Mouse (Mus musculus): Measurements from ENCODE around the gene Rnf150.

Gene Rnf150

GRCm38 (mm10) chr8:82875135-82875534 lies 12.0 kb downstream of the Rnf150 start:
- in situ Hi-C loops (cut with MboI; ENCODE audit: unreplicated experiment in 2 of 2) = no loop called here

- in situ Hi-C loops (cut with MboI; ENCODE audit: unreplicated experiment in 2 of 2) = no loop called here
These were observed 21.3 kb downstream of the Rnf150 start for GRCm38 (mm10) chr8:82884480-82884879.

- in situ Hi-C loops (cut with MboI; ENCODE audit: unreplicated experiment in 2 of 2) = loop anchor here in 1 of 2 experiments (5.0 kb wide), 1 partner anchor 45 kb away; no protein-coding TSS in a partner anchor
These were observed 24.1 kb downstream of the Rnf150 start for GRCm38 (mm10) chr8:82887234-82887633.

GRCm38 (mm10) chr8:82889062-82889720 lies 26.0 kb downstream of the Rnf150 start:
- in situ Hi-C loops (cut with MboI; ENCODE audit: unreplicated experiment in 2 of 2) = loop anchor here in 1 of 2 experiments (5.0 kb wide), 1 partner anchor 43 kb away; no protein-coding TSS in a partner anchor

GRCm38 (mm10) chr8:82895091-82895490 lies 31.9 kb downstream of the Rnf150 start:
- in situ Hi-C loops (cut with MboI; ENCODE audit: unreplicated experiment in 2 of 2) = no loop called here

GRCm38 (mm10) chr8:82896796-82897195 lies 33.6 kb downstream of the Rnf150 start:
- in situ Hi-C loops (cut with MboI; ENCODE audit: unreplicated experiment in 2 of 2) = no loop called here

- in situ Hi-C loops (cut with MboI; ENCODE audit: unreplicated experiment in 2 of 2) = no loop called here
These were observed 34.7 kb downstream of the Rnf150 start for GRCm38 (mm10) chr8:82897628-82898458.

- in situ Hi-C loops (cut with MboI; ENCODE audit: unreplicated experiment in 2 of 2) = no loop called here
These were observed 35.3 kb downstream of the Rnf150 start for GRCm38 (mm10) chr8:82898459-82898841.

GRCm38 (mm10) chr8:82900958-82901357 lies 37.8 kb downstream of the Rnf150 start:
- in situ Hi-C loops (cut with MboI; ENCODE audit: unreplicated experiment in 2 of 2) = no loop called here

- in situ Hi-C loops (cut with MboI; ENCODE audit: unreplicated experiment in 2 of 2) = no loop called here
These were observed 38.5 kb downstream of the Rnf150 start for GRCm38 (mm10) chr8:82901549-82902138.

- in situ Hi-C loops (cut with MboI; ENCODE audit: unreplicated experiment in 2 of 2) = no loop called here
These were observed 40.3 kb downstream of the Rnf150 start for GRCm38 (mm10) chr8:82903497-82903896.

GRCm38 (mm10) chr8:82907271-82907670 lies 44.1 kb downstream of the Rnf150 start:
- in situ Hi-C loops (cut with MboI; ENCODE audit: unreplicated experiment in 2 of 2) = no loop called here

GRCm38 (mm10) chr8:82911436-82911835 lies 48.3 kb downstream of the Rnf150 start:
- in situ Hi-C loops (cut with MboI; ENCODE audit: unreplicated experiment in 2 of 2) = no loop called here

- in situ Hi-C loops (cut with MboI; ENCODE audit: unreplicated experiment in 2 of 2) = no loop called here
These were observed 49.1 kb downstream of the Rnf150 start for GRCm38 (mm10) chr8:82912282-82912681.

GRCm38 (mm10) chr8:82914543-82914942 lies 51.4 kb downstream of the Rnf150 start:
- in situ Hi-C loops (cut with MboI; ENCODE audit: unreplicated experiment in 2 of 2) = no loop called here

- in situ Hi-C loops (cut with MboI; ENCODE audit: unreplicated experiment in 2 of 2) = no loop called here
These were observed 53.8 kb downstream of the Rnf150 start for GRCm38 (mm10) chr8:82916851-82917539.

GRCm38 (mm10) chr8:82917540-82918316 lies 54.6 kb downstream of the Rnf150 start:
- in situ Hi-C loops (cut with MboI; ENCODE audit: unreplicated experiment in 2 of 2) = no loop called here

- in situ Hi-C loops (cut with MboI; ENCODE audit: unreplicated experiment in 2 of 2) = no loop called here
These were observed 56.5 kb downstream of the Rnf150 start for GRCm38 (mm10) chr8:82919676-82920075.

GRCm38 (mm10) chr8:82920124-82920523 lies 57.0 kb downstream of the Rnf150 start:
- in situ Hi-C loops (cut with MboI; ENCODE audit: unreplicated experiment in 2 of 2) = no loop called here

- in situ Hi-C loops (cut with MboI; ENCODE audit: unreplicated experiment in 2 of 2) = no loop called here
These were observed 62.1 kb downstream of the Rnf150 start for GRCm38 (mm10) chr8:82925286-82925685.
